Mouse (Mus musculus): ENCODE results near the gene Dmgdh.

- TF ChIP-seq CHD2 (IDR thresholded peaks at IDR 0.05; ENCODE audit: low read length) (no peak), TBP (IDR thresholded peaks at IDR 0.05; ENCODE audit: low read depth, low read length) (no peak), CTCF (IDR thresholded peaks at IDR 0.05 in 2 of 3, conservative IDR thresholded peaks at IDR 0.05 in 1 of 3; ENCODE audit: control insufficient read depth in 1 of 3, insufficient read depth in 1 of 3, low read depth in 2 of 3, low read length in 3 of 3, poor library complexity in 1 of 3, severe bottlenecking in 1 of 3) (no peak), RAD21 (IDR thresholded peaks at IDR 0.05; ENCODE audit: low read depth, low read length) (no peak), EP300 (IDR thresholded peaks at IDR 0.05; ENCODE audit: low read depth in 1 of 2, low read length in 2 of 2) (no peak), POLR2A (IDR thresholded peaks at IDR 0.05; ENCODE audit: control insufficient read depth in 1 of 2, insufficient read depth in 1 of 2, low read depth in 1 of 2, low read length in 2 of 2, poor library complexity in 1 of 2) (no peak), POLR2AphosphoS5 (IDR thresholded peaks at IDR 0.05; ENCODE audit: borderline replicate concordance, low read depth, low read length) (no peak), USF2 (IDR thresholded peaks at IDR 0.05; ENCODE audit: borderline replicate concordance in 1 of 2, insufficient read depth in 1 of 2, low read depth in 1 of 2, low read length in 2 of 2) (no peak), ZKSCAN1 (IDR thresholded peaks at IDR 0.05; ENCODE audit: low read depth, low read length) (no peak), CHD1 (IDR thresholded peaks at IDR 0.05; ENCODE audit: low read depth, low read length) (no peak), MYC (IDR thresholded peaks at IDR 0.05; ENCODE audit: low read depth, low read length) (no peak)
These were observed 11.0 kb downstream of the Dmgdh start for GRCm38 (mm10) chr13:93685226-93685625.

All from MEL (cell line).